Mouse (Mus musculus) heart, postnatal 14 days (tissue): ENCODE measurements around the gene F12. TPM values are rescaled to one million over a fixed set of nuclear protein-coding genes. Genes with fewer than 3 reads are reported as not detected.

Experiments used
- DNase-seq, 2 experiments: peaks; one replicate each; pipeline ENCODE4 v3.0.0; 2021 to 2022
- intact Hi-C: fragments of 180-260 bp; cut with DNase I; formaldehyde crosslinking; loops from one replicate; pipeline ENCODE4 v1.15.1; 2025
- microRNA-seq, 2 experiments: library from miRNA; unstranded; fragments of <30 nt; microRNA quantifications; one replicate each; pipeline ENCODE4 v1.2.0; 2021 to 2022
- total RNA-seq, 2 experiments: library from RNA; stranded (reverse); gene quantifications; 2 replicates each; pipeline ENCODE4 v1.2.3; 2021

F12 gene
- total RNA-seq, 2 experiments from 2014 or later = not detected

DNA sequence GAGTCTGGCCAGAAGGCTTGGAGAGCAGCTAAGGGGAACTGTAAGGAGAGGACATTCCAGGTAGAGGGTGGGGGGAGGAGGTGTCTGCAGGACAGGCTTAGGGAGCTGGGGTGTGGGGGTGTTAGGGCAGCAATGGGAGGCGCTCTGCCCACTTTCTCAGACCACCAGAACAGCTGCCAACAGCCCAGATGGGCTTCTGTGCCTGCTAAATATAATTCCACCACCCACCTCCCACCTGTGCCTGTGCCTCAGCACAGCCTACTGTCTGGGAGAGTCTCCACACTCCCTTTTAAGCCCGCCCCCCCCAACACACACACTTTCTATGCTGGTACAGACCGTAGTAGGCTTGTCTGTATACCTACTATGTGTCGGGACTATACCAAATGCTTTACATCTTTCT lies 44.8 kb downstream of the F12 start:
- intact Hi-C loops = no loop called here
- DNase-seq = no peak

DNA sequence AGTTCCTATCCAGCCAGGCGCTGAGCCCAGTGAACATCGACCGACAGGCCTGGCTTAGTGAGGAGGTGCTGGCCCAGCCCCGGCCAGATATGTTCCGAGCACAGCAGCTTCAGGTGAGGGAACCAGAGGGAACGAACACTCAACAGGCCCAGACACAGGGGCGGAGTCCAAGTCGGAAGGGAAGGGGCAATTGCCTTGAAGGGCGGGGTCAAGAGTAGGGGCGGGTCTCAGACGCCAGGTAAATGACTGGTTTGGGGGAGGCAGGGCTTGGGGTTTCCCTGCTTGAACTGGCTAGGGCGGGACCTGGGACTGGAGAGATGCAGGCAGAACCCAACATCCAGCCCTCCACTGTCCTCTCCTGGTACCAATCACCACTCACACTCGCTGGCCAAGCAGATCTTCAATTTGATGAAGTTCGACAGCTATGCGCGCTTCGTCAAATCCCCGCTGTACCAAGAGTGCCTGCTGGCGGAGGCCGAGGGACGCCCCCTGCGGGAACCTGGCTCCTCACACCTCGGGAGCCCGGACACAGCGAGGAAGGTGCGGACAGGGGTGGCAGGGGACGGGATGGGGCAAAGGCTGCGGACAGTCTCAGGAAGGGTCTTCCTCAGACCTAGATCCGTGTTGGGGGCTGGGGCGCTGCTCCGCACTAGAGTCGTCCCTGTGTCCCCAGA lies 47.5 kb downstream of the F12 start:
- intact Hi-C loops = no loop called here
- DNase-seq = no peak

DNA sequence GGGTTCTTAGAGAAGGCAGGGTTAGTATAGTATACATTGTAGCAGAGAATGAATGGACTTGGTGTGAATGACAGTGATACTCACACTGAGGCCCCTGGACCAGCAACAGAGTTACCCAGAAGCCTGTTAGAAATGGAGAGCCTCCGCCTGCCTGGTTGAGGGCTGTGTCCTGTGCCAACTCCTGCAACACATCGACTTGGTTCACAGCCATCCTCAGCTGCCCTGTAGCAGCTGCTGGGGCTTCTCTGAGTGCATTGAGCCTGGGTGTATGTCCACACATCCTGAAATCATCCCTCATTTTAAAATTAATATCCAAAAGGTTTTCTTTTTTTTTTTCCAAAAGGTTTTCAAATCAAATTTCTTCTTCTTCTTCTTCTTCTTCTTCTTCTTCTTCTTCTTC lies 50.7 kb downstream of the F12 start:
- no peak for DNase-seq

DNA sequence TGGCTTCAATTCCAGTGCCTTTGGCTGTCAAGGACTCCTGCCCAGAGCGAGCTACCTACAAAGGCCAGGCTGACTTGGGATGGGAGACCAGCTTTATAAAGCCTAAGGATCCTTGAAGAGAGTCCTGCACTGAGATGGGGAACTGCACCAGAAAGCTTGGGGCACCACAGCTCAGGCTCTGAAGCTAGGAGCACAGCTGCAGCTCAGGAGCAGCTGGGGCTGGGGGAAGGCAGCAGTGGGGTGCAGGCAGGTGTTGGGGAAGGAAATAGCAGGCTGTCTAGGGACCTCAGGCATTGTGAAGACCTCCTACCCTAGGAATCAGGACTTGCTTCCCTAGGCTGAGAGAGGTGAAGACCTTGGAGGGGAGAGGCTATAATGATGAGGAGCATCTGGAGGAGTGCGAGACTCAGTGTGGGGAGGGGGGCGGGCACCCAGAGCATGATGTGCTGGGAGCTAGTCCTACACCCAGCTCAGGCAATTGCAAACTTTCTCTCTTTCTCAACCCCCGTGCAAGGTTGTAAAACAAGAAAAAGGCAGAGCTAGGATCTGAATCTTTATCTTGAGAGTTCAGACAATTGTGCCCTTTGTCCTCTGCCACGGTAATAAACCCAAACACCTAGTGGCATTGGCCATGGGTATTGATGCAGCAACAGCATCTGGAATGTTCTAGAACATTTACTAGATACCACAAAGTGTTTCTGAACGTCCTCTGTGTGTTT lies 52.2 kb downstream of the F12 start:
- no peak for DNase-seq
- intact Hi-C loops = no loop called here

More for the DNA sequence above, 50.7 kb downstream of the F12 start:
- intact Hi-C loops = no loop called here

DNA sequence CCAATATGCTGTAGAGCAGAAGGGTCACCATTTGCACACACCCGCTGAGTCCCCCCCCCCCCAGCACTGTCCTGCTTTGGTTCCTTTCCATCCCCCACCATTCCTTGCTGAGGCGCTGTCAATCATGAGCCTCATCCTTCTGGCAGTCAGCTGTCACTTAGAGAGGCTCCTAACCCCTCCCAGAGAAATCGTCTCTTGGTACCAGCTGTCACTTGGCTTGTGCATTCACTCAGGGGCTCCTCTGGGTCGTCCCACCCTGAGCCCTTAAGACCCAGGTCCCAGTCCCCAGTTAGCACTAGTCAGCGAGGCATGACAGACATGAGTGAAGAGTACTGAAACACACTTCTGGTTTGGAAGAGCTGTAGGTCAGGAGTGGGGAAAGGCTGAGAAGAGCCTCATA lies 54.9 kb downstream of the F12 start:
- DNase-seq = no peak
- intact Hi-C loops = no loop called here

DNA sequence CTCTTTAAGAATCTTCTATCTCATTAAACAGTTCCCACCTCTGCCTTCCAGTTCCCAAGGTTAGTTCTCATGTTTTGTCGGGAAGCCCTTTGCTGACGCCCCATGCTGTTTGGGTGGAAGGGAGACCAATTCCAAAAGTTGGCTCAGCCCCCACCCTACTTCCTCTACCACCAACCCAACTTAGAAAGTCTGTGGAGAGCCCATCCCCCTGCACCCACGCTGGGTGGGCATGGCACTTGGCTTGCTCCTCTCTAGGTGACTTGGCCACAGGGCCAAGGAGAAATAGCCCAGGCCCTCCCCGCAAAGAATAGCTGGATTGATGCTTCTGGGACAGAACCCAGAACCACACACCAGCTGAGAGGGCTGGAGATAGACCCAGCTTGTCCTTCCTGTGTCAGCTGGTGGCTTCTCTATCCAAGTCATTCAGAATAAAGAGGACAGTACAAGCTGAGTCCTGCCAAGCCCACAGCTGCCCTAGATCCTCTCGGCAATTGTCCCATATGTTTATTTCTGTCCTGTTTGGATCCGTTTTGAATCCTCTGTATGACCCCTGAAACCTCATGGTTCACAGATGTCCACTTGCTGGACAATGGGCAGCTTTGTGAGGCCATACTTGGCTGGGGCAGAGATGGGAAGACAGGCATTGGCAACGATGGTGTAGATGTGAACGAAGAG lies 55.4 kb downstream of the F12 start:
- peak in 1 of 2 experiments; percentile 36 for DNase-seq
- intact Hi-C loops = no loop called here

DNA sequence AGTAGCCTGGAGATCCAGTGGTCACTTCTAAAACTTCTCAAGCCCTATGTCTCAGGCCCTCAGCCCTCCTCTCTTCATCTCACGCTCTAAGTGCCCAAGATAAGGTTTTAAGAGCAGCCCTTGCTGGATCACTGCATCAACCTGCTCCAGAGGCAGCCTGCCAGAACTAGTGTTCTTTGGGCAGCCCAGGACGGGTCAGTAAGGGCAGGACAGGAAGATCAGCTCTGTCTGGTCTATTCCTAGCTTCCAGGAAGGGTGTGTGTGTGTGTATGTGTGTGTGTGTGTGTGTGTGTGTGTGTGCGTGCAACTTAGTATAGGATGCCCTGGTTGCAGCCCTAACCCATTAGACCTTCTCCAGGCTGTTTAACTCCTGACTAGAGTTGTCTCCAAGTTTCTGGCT lies 56.4 kb downstream of the F12 start:
- DNase-seq = peak; percentile 21 to 27

DNA sequence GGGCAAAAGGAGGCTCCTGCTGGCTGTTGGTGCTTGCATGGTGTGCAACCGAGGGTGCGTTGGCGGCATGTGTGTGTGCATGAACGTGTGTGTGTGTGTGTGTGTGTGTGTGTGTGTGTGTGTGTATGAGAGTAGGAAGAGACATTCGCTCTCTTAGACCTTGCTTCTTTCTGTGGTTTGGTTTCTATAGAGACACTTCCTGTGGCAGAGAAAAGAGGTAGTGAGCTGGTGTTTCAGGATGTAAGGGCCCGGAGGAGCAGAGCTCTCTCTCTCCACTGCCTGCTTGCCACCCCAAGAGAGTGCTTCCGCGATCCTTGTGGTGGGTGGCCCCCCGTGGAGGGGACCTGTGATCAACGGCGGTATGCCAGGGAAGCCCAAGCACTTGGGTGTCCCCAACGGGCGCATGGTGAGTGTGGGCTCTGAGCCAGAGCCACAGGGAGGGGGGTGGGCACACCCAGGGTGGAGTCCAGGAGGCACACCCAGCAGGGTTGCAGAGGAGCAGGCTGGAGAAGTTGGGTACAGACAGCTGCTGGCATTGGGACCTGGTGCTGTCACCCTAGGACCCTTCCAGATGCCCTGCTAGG lies 57.0 kb downstream of the F12 start, which contains the start of gene Rgs14:
Gene Rgs14 (plus strand): TSS at position 202 of the 584 bp plus-strand sequence.
- intact Hi-C loops = no loop called here
- DNase-seq = peak; percentile 14 to 19

More for the DNA sequence above, 56.4 kb downstream of the F12 start:
- intact Hi-C loops = no loop called here

DNA sequence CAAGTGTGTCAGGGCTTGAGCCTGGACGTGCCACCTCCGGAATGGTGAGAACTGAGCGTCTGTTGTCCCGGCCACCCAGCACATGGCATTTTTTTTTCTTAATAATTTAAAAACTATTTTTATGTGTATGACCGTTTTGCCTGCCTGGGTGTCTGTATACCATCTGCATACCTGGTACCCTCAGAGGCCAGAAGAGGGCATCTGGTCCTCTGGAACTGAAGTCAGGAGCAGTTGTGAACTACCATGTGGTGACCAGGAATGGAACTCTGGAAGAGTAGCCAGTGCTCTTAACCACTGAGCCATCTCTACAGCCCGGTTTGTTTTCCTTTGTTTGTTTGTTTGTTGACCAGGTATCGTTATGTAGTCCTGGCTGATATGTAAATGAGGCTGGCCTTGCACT lies 58.2 kb downstream of the F12 start:
- no peak for DNase-seq
- intact Hi-C loops = no loop called here

Small RNA genes lying within 50 kb of the gene (microRNA-seq; reads per million reads assigned to microRNA genes)
- 1.9 to 5.6 reads per million in 2 experiments for gene Mir6943

Other genes with a start within 250 kb of the F12 start
- 10 to 100 TPM; 80.5 to 85.2 TPM for gene Nsd1, start 217.0 kb downstream of the F12 start, total RNA-seq
- gene Prelid1, start 106.3 kb downstream of the F12 start, total RNA-seq = 10 to 100 TPM; 73.8 to 90.0 TPM
- 10 to 100 TPM; 31.4 to 34.3 TPM for gene Rab24, start 104.8 kb downstream of the F12 start, total RNA-seq
- gene Mxd3, start 97.0 kb downstream of the F12 start, total RNA-seq = 1 to 10 TPM; 2.2 to 3.0 TPM
- 10 to 100 TPM; 46.0 to 49.9 TPM for gene Lman2, start 64.0 kb downstream of the F12 start, total RNA-seq
- gene Rgs14, start 57.1 kb downstream of the F12 start, total RNA-seq = 1 to 10 TPM in 1 of 2 experiments, under 1 TPM in 1; 0.65 to 1.6 TPM
- gene Slc34a1, start 28.6 kb downstream of the F12 start, total RNA-seq = not detected
- gene Pfn3, start 11.6 kb downstream of the F12 start, total RNA-seq = not detected
- 10 to 100 TPM; 24.3 to 27.2 TPM for gene Grk6, start 18.3 kb upstream of the F12 start, total RNA-seq
- 1 to 10 TPM in 1 of 2 experiments, under 1 TPM in 1; 0.81 to 1.6 TPM for gene Prr7, start 37.5 kb upstream of the F12 start, total RNA-seq
- gene Dbn1, start 61.3 kb upstream of the F12 start, total RNA-seq = 10 to 100 TPM; 27.0 to 27.3 TPM
- 10 to 100 TPM; 52.3 to 56.6 TPM for gene Pdlim7, start 86.9 kb upstream of the F12 start, total RNA-seq
- 1 to 10 TPM; 1.9 to 2.3 TPM for gene Dok3, start 102.5 kb upstream of the F12 start, total RNA-seq
- 10 to 100 TPM; 14.4 to 14.8 TPM for gene Ddx41, start 109.9 kb upstream of the F12 start, total RNA-seq
- gene Fam193b, start 144.3 kb upstream of the F12 start, total RNA-seq = 10 to 100 TPM; 24.8 to 26.9 TPM
- gene Tmed9, start 146.9 kb upstream of the F12 start, total RNA-seq = 10 to 100 TPM; 83.3 to 89.3 TPM
- gene B4galt7, start 173.1 kb upstream of the F12 start, total RNA-seq = 10 to 100 TPM; 10.0 to 11.4 TPM
- 10 to 100 TPM; 13.9 to 14.1 TPM for gene Caml, start 196.2 kb upstream of the F12 start, total RNA-seq
- 10 to 100 TPM; 26.0 TPM for gene Ddx46, start 208.2 kb upstream of the F12 start, total RNA-seq